Mouse (Mus musculus): Measurements from ENCODE around the gene Bicral. TPM values are rescaled to one million over a fixed set of nuclear protein-coding genes. Genes with fewer than 3 reads are reported as not detected.
"Not testable (repeated sequence)": the region's sequence is repeated elsewhere in the genome, so short reads cannot be mapped to it uniquely, and the experiment has no call there.

Bicral gene
- polyA plus RNA-seq, 1 experiment from 2014 or later = 5.3 TPM

DNA sequence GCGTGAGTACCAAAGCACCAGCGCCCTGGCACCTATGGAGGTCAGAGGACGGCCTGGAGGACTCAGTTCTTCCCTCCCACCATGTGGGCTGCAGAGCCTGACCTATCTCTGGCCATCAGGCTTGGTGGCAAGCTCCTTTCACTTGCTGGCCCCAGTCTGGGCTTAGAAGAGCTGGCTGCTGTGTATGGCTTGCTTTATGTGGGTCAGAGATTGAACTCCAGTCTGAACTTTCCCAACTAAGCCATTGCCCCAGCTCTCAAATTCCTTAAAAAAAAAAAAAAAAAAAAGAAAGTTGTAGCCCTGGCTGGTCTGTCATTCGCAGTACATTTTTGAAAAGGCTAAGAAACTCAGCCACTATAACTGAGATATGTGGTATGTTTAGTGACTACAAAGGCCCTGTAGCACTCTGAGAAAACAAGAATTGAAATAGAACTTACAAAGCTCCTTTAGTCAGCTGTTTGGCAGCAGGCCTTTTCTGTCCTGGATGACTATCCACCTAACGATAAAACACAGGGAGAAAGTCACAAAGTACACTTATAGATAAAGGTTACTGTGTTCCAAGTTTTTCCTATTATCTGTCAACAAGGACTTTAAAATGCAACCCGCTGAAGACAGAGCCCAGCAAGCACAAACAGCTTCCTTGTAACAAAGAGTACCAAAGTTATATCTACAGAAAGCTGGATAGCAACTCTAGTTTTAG is 49.0 kb downstream of the Bicral start:
- Histone ChIP-seq H3K36me3 (ENCODE audit: control insufficient read depth, insufficient read depth, low read length) (peaks cover 71% of the 10 kb centered on the region), H3K27me3 (replicated peaks; ENCODE audit: control insufficient read depth, insufficient read depth, low read length) (no peaks in the 10 kb centered on the region), H3K4me1 (ENCODE audit: control insufficient read depth, insufficient read depth, low read length) (no peaks in the 10 kb centered on the region), H3K4me3 (ENCODE audit: low read depth, low read length) (no peak overlapping the region), H3K9ac (ENCODE audit: low read depth, low read length) (no peak overlapping the region), H3K27ac (replicated peaks; ENCODE audit: low read depth, low read length) (no peak overlapping the region), H3K4me2 (ENCODE audit: low read depth, low read length) (no peak overlapping the region), H3K9me3 (ENCODE audit: control insufficient read depth, low read length) (no peaks in the 10 kb centered on the region)
- no peak for DNase-seq (ENCODE audit: low spot score)
- no peak for ATAC-seq (ENCODE audit: low read depth)
- WGBS = 89% methylated on average over 6 of the region's 6 CpGs

DNA sequence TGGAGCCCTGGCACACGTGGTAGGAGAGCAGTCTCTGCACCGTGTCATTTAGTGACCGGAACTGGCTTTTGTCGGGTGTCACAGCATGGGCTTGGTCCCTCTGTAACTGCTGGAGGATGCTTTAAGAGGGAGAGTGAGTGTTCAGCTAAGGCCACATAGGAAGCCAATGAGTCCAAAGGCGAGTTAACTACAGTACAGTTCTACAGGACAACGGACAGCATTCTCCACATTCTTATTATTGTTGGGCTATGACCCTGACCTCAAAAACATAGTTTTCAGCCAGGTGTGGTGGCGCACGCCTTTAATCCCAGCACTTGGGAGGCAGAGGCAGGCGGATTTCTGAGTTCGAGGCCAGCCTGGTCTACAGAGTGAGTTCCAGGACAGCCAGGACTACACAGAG is 49.9 kb downstream of the Bicral start:
- H3K27me3 ChIP-seq (replicated peaks; ENCODE audit: control insufficient read depth, insufficient read depth, low read length) = no peaks in the 10 kb centered on the region
- no peak overlapping the region for H3K4me2 ChIP-seq (ENCODE audit: low read depth, low read length)
- H3K36me3 ChIP-seq (ENCODE audit: control insufficient read depth, insufficient read depth, low read length) = peaks cover 62% of the 10 kb centered on the region
- H3K27ac ChIP-seq (replicated peaks; ENCODE audit: low read depth, low read length) = no peak overlapping the region
- no peak overlapping the region for H3K9ac ChIP-seq (ENCODE audit: low read depth, low read length)
- H3K9me3 ChIP-seq (ENCODE audit: control insufficient read depth, low read length) = no peaks in the 10 kb centered on the region
- DNase-seq (ENCODE audit: low spot score) (no peak), ATAC-seq (ENCODE audit: low read depth) (no peak)
- no peak overlapping the region for H3K4me3 ChIP-seq (ENCODE audit: low read depth, low read length)
- 90% methylated on average over 10 of the region's 10 CpGs for WGBS
- no peaks in the 10 kb centered on the region for H3K4me1 ChIP-seq (ENCODE audit: control insufficient read depth, insufficient read depth, low read length)

DNA sequence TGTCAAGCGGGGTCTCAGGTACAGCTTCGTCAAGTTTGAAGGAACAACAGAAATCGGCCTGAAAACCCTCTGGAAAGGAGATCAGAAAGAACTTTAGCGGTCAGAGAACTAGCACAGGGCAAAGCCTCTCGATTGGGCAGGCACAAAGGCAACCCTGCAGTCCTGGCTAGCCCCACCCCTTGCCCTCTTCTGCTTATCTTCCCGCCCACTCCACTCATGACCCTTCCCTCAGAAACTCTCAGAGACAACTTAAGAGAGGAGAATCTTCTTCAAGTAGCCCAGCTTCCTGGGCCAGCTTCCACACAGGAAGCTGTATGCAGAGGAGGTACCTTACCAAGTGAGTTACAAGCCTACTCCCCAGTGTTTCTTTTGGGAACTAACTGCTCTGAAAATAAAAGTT is 56.5 kb downstream of the Bicral start:
- Histone ChIP-seq H3K27ac (replicated peaks; ENCODE audit: low read depth, low read length) (no peak overlapping the region), H3K4me1 (ENCODE audit: control insufficient read depth, insufficient read depth, low read length) (no peaks in the 10 kb centered on the region), H3K36me3 (ENCODE audit: control insufficient read depth, insufficient read depth, low read length) (peaks cover 59% of the 10 kb centered on the region), H3K9me3 (ENCODE audit: control insufficient read depth, low read length) (no peaks in the 10 kb centered on the region), H3K27me3 (replicated peaks; ENCODE audit: control insufficient read depth, insufficient read depth, low read length) (no peaks in the 10 kb centered on the region), H3K4me2 (ENCODE audit: low read depth, low read length) (no peak overlapping the region), H3K9ac (ENCODE audit: low read depth, low read length) (no peak overlapping the region), H3K4me3 (ENCODE audit: low read depth, low read length) (no peak overlapping the region)
- no peak for ATAC-seq (ENCODE audit: low read depth)
- no peak for DNase-seq (ENCODE audit: low spot score)
- 92% methylated on average over 6 of the region's 6 CpGs for WGBS

DNA sequence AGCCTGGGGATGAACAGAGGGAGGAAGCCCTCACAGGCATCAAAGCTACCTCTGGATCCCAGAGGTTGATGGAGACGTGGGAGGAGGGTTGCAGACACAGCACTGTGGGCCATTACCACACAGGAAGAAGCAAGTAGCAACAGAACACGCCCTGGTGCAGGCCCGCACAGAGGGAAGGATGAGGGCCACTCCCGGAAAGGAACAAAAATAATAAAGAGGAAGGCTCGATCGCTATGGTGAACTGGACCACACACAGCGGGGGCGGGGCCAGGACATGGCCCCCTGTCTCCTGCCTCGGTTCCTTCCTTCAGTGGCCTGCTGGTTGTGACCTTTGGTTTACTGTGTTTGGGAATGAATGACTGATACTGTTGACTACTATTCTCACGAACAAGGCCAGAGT is 58.6 kb downstream of the Bicral start:
- Histone ChIP-seq H3K36me3 (ENCODE audit: control insufficient read depth, insufficient read depth, low read length) (peaks cover 43% of the 10 kb centered on the region), H3K9ac (ENCODE audit: low read depth, low read length) (no peak overlapping the region), H3K9me3 (ENCODE audit: control insufficient read depth, low read length) (no peaks in the 10 kb centered on the region), H3K27me3 (replicated peaks; ENCODE audit: control insufficient read depth, insufficient read depth, low read length) (no peaks in the 10 kb centered on the region), H3K4me2 (ENCODE audit: low read depth, low read length) (no peak overlapping the region), H3K4me3 (ENCODE audit: low read depth, low read length) (no peak overlapping the region), H3K27ac (replicated peaks; ENCODE audit: low read depth, low read length) (no peak overlapping the region), H3K4me1 (ENCODE audit: control insufficient read depth, insufficient read depth, low read length) (no peaks in the 10 kb centered on the region)
- ATAC-seq (ENCODE audit: low read depth) = no peak
- DNase-seq (ENCODE audit: low spot score) = no peak
- 70% methylated on average over 10 of the region's 10 CpGs for WGBS

DNA sequence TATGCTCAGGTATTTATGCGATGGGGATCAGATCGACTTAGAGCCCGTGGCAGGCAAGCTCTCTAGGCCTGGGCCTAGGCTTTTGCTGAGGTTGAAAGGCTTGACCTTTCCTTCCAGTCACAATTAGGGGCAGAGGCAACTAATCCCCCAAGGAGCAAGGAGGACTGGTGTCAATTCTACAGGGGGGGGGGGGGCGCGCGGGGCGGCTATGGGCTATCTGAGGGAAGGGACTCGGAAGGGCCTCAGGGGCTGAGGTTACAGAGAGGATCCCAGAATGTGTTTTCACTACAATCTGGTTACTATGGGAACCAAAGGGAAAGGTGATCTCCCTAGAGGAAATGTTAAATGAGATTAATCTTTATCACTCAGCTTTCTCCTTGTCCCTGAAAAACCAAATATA is 60.9 kb downstream of the Bicral start:
- no peak overlapping the region for H3K27ac ChIP-seq (replicated peaks; ENCODE audit: low read depth, low read length)
- ATAC-seq (ENCODE audit: low read depth) (no peak), DNase-seq (ENCODE audit: low spot score) (no peak)
- WGBS = 23% methylated on average over 8 of the region's 8 CpGs
- H3K4me2 ChIP-seq (ENCODE audit: low read depth, low read length) = no peak overlapping the region
- no peaks in the 10 kb centered on the region for H3K9me3 ChIP-seq (ENCODE audit: control insufficient read depth, low read length)
- H3K27me3 ChIP-seq (replicated peaks; ENCODE audit: control insufficient read depth, insufficient read depth, low read length) = no peaks in the 10 kb centered on the region
- peaks cover 38% of the 10 kb centered on the region for H3K36me3 ChIP-seq (ENCODE audit: control insufficient read depth, insufficient read depth, low read length)
- H3K9ac ChIP-seq (ENCODE audit: low read depth, low read length) = no peak overlapping the region
- H3K4me3 ChIP-seq (ENCODE audit: low read depth, low read length) = no peak overlapping the region
- no peaks in the 10 kb centered on the region for H3K4me1 ChIP-seq (ENCODE audit: control insufficient read depth, insufficient read depth, low read length)

DNA sequence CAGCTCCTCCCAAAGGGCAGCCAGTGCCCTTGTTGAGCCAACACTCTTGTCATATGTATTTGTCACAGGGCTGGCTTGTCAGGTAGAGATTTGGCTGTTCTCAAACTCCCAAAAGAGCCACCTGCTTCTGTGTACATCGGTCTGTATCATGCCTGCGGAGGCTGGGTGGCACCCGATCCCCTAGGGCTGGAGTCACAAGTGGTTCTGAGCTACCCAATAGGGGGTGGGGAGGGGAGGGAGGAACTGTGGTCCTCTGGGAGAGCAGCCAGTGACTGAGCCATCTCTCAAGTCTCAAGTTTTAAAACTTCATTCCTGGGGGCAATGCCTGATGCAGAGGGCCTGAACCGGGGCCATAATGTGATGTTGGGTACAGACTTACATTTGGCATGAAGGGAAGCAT is 61.5 kb downstream of the Bicral start:
- no peak for ATAC-seq (ENCODE audit: low read depth)
- peaks cover 35% of the 10 kb centered on the region for H3K36me3 ChIP-seq (ENCODE audit: control insufficient read depth, insufficient read depth, low read length)
- no peak overlapping the region for H3K27ac ChIP-seq (replicated peaks; ENCODE audit: low read depth, low read length)
- WGBS = 76% methylated on average over 4 of the region's 4 CpGs
- no peak overlapping the region for H3K9ac ChIP-seq (ENCODE audit: low read depth, low read length)
- H3K4me2 ChIP-seq (ENCODE audit: low read depth, low read length) = no peak overlapping the region
- H3K4me1 ChIP-seq (ENCODE audit: control insufficient read depth, insufficient read depth, low read length) = no peaks in the 10 kb centered on the region
- H3K9me3 ChIP-seq (ENCODE audit: control insufficient read depth, low read length) = no peaks in the 10 kb centered on the region
- H3K4me3 ChIP-seq (ENCODE audit: low read depth, low read length) = no peak overlapping the region
- no peaks in the 10 kb centered on the region for H3K27me3 ChIP-seq (replicated peaks; ENCODE audit: control insufficient read depth, insufficient read depth, low read length)
- DNase-seq (ENCODE audit: low spot score) = no peak

DNA sequence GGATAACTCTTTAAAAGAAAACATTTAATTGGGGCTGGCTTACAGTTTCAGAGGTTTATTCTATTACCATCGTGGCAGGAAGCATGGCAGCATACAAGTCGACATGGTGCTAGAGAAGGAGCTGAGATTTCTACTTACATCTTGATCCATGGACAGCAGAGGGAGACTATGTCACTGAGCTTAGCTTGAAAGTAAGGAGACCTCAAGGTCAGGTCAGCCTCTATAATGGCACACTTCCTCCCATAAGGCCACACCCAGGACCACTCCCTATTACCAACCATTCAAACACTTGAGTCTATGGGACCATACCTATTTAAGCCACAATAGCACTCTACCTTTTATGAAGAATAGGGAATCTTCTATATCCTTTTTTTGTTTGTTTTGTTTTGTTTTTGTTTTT is 65.3 kb downstream of the Bicral start:
- no peak overlapping the region for H3K4me3 ChIP-seq (ENCODE audit: low read depth, low read length)
- ATAC-seq (ENCODE audit: low read depth) (no peak), DNase-seq (ENCODE audit: low spot score) (no peak)
- WGBS = 91% methylated on average over 2 of the region's 2 CpGs
- H3K27ac ChIP-seq (replicated peaks; ENCODE audit: low read depth, low read length) = no peak overlapping the region
- H3K4me2 ChIP-seq (ENCODE audit: low read depth, low read length) = no peak overlapping the region
- no peaks in the 10 kb centered on the region for H3K4me1 ChIP-seq (ENCODE audit: control insufficient read depth, insufficient read depth, low read length)
- no peaks in the 10 kb centered on the region for H3K27me3 ChIP-seq (replicated peaks; ENCODE audit: control insufficient read depth, insufficient read depth, low read length)
- H3K36me3 ChIP-seq (ENCODE audit: control insufficient read depth, insufficient read depth, low read length) = no peaks in the 10 kb centered on the region
- H3K9ac ChIP-seq (ENCODE audit: low read depth, low read length) = no peak overlapping the region
- H3K9me3 ChIP-seq (ENCODE audit: control insufficient read depth, low read length) = no peaks in the 10 kb centered on the region

DNA sequence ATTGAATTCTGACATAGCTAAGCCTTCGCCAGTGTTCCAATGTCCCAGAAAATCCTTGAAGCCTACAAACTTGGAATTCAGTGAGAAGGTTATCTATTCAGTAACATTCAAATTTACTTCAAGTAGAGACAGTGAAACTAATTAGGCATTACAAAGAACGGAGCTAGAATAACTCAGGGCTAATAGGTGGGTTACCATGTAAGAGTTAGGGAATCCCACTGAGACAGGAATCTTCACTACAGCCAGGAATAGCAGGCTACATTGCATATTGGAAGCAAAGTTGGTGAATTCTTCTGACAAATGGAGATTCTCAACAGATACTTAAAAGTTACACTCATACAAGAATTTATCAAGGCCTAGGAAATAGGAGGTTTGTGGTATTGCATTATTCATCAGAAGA is 70.3 kb downstream of the Bicral start:
- H3K27me3 ChIP-seq (replicated peaks; ENCODE audit: control insufficient read depth, insufficient read depth, low read length); ATAC-seq (ENCODE audit: low read depth); H3K27ac ChIP-seq (replicated peaks; ENCODE audit: low read depth, low read length); DNase-seq (ENCODE audit: low spot score); H3K4me3 ChIP-seq (ENCODE audit: low read depth, low read length); H3K4me1 ChIP-seq (ENCODE audit: control insufficient read depth, insufficient read depth, low read length); H3K36me3 ChIP-seq (ENCODE audit: control insufficient read depth, insufficient read depth, low read length); H3K9me3 ChIP-seq (ENCODE audit: control insufficient read depth, low read length); H3K4me2 ChIP-seq (ENCODE audit: low read depth, low read length); H3K9ac ChIP-seq (ENCODE audit: low read depth, low read length): not testable (repeated sequence)
- 70% methylated on average over 2 of the region's 2 CpGs for WGBS

DNA sequence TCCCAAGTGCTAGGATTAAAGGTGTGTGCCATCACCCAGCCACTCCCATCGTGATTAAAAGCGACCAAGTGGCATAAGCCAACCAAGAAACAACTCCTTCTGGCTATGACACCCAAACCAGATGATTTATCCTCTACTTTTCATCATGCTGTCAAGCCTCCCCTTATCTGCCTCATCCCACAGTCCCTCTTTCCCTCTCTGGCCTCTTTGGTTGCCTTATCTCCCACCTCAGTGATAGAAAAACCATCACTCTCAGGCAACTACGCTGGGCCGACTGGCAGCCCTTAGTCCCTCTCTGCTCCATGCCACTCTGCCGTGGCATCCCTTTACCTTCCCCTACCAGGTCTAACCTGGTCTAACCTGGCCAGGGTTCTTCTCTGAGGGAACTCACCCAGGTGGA is 71.3 kb downstream of the Bicral start:
- no peaks in the 10 kb centered on the region for H3K36me3 ChIP-seq (ENCODE audit: control insufficient read depth, insufficient read depth, low read length)
- no peaks in the 10 kb centered on the region for H3K4me1 ChIP-seq (ENCODE audit: control insufficient read depth, insufficient read depth, low read length)
- no peaks in the 10 kb centered on the region for H3K27me3 ChIP-seq (replicated peaks; ENCODE audit: control insufficient read depth, insufficient read depth, low read length)
- H3K9ac ChIP-seq (ENCODE audit: low read depth, low read length) = no peak overlapping the region
- no peak overlapping the region for H3K4me3 ChIP-seq (ENCODE audit: low read depth, low read length)
- no peak overlapping the region for H3K4me2 ChIP-seq (ENCODE audit: low read depth, low read length)
- H3K9me3 ChIP-seq (ENCODE audit: control insufficient read depth, low read length) = no peaks in the 10 kb centered on the region
- no peak overlapping the region for H3K27ac ChIP-seq (replicated peaks; ENCODE audit: low read depth, low read length)
- DNase-seq (ENCODE audit: low spot score) = no peak
- ATAC-seq (ENCODE audit: low read depth) = no peak
- 95% methylated on average over 5 of the region's 5 CpGs for WGBS

Measured in embryonic facial prominence, embryonic 14.5 days (tissue).